Mouse (Mus musculus): Measurements from ENCODE around the gene Nmrk1.

Gene Nmrk1

DNA sequence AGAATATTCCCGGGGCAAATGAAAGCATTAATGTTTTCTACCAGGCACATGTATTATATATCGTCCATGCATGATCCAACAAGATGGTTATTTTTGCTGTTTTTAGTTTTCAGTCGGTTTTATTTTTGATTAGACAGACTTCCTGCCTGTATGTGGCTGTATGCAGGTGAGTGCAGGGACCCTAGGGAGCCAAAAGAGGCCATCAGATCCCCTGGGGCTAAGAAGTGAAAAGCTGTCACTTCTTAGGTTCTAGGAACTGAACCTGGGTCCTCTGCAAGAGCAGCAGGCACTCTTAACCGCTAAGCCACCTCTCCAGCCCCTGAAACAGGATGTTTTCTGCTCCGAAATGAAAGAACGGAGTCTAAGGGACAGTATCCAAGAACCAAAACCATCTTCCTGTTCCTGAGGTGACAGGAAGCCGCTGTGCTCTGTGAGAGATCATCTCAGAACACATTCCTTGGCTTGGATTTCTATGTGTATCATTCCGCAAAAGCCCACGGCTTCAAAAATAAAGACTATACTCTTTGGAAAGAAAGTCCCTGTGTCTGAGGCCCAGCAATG lies 16.0 kb upstream of the Nmrk1 start:
- in situ Hi-C loops (cut with MboI; ENCODE audit: low sequenced_read_pairs): no loop called here

DNA sequence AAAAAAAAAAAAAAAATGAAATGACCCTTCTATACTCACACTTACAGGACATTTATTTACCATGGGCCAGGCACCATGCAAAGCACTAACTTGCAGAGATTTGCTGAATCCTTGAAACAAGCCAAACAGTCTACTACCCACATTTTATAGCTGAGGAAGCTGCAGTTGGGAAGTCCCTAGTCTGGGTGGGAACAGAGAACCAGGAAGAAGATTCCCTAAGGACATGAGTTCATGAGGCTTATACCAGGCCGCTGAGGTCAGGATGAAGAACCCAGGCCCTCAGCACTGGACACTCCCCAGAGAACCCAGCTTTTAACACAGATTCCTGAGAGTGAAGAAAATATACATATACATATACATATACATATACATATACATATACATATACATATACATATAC lies 14.2 kb upstream of the Nmrk1 start:
- in situ Hi-C loops (cut with MboI; ENCODE audit: low sequenced_read_pairs): no loop called here

DNA sequence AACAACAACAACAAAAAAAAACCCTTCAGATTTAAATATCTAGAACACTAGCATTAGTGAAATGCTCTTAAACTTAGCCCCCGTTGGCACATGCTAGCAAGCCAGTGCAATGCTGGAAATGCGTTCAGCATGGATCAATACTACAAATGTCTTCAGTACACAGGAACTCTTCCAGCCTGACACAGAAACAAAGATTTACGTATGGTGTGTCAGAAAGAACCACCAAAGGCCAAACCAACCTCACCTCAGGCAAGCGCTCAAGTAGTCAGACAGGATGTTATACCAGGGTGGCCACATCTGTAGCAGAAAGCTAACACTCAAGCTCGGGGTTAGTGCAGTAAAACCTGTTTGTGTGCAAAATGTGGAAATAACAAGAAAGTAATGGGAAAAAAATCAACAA lies 12.7 kb upstream of the Nmrk1 start:
- in situ Hi-C loops (cut with MboI; ENCODE audit: low sequenced_read_pairs): no loop called here

DNA sequence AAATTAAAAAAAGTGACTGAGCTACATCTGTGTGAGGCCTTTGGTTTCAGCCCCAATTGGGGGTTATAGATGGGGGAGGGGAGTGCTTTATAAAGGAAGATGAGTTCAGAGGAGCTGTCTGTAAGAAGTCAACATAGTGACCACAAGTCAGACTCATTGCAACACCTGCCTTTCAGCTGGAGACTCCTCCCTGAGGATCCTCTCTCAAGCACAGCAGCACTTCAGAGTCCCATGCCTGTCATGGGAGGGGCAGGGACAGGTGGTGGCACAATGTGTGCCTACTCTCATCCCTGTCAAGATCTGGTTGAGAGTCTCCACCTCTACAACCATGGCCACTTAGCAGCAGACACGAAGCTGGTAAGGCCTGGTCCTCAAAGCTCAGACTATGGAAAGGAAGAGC lies 12.1 kb upstream of the Nmrk1 start:
- in situ Hi-C loops (cut with MboI; ENCODE audit: low sequenced_read_pairs): no loop called here

DNA sequence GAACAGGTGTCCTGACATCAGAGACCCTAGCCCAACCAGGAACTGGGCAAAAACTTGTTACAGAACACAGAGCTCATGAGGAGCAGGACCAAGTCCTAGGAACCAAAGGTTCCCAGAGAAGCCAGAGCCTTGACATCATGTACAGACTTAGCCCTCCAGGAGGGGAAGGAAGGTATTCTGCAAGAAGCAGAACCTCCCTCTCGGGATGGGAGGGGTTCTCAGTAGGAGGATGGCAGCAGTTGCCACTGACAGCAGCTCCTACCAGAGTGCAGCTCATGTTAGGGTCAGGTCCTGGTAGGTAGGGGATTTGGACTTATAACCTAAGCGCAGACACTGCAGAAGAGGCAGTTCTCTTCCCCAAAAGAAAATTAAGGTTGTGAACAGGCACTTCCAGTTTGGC lies 7.9 kb upstream of the Nmrk1 start:
- in situ Hi-C loops (cut with MboI; ENCODE audit: low sequenced_read_pairs): no loop called here

DNA sequence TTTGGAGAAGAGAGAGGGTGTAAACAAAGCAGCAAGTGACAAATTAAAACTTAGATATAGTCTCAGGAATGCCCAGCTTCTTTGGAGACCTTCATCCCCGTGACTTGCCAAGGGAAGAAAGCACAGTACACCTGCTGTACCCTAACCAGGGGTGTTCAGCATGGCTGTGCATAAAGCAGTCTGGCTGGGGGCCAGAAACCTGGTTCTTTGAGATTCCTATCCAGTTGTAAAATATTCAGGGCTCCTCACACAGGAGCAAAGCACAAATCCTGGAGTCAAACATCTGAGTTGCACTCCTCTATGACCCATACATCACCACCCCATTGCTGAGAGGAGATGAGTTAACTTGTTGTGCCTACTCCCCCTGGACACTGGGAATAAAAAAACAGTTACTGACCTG lies 2.2 kb upstream of the Nmrk1 start:
- in situ Hi-C loops (cut with MboI; ENCODE audit: low sequenced_read_pairs): no loop called here

DNA sequence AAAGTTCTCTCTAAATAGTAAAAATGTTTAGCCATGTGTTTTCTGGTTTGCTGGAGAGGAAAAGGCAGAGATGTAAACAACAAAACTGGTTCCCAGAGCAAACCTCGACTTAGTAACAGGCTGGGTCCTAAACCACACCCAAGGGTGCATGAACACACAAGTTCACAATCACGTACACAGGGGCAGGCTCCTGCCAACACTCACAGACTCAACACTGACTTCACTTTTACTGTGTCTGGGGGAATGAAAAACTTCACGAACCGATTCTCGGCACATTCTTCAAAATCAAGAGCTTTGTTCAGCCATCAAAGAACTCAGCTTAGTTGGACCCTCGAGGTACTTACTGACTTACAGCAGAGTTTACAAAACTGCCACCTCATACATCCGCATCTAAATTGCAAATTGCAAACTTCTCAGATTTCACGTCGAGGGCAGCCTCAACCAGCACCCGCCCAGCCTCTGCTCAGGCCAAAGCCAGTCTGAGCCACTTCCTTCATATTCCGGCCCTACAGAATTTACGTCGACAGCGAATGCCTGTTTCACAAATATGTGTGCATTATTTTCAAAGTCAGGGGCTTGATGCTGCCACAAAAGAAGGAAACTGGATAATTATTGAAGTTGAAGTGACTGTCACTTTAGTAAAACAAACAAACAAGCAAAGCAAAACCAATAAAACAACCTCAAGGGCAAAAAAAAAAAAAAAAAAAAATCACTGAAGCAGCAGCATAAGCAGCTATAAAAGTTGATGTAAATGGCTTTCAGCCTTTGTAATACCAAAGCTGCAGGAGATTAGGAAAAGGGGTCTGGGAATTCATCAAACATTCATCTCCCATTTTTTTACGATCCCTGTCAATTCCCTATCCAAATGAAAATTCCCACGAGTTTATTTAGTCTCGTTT lies 1.3 kb upstream of the Nmrk1 start:
- in situ Hi-C loops (cut with MboI; ENCODE audit: low sequenced_read_pairs): no loop called here

DNA sequence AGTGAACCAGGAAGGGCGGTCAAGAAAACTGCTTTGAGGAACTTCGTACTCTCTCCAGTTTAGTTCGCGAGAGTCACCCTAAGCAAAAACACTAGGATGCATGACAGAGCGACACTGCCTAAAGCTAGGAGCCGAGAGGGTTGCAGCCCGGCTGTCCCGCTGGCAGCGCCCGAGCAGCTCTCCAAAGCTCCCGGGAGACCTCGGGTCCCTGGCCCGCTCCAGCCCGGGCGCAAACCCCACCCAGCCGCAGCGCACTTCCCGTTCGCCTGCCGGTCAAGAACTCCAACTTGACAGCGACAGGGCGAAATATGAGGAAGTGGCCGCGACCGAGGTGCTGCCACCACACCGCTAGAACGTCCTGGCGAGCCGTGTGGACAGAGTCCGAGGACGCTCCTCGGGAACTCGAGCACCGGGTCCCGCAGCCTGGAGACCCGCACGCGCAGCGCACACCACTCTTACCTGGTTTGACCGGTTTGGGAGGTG lies 548 bp upstream of the Nmrk1 start:
- in situ Hi-C loops (cut with MboI; ENCODE audit: low sequenced_read_pairs): no loop called here

DNA sequence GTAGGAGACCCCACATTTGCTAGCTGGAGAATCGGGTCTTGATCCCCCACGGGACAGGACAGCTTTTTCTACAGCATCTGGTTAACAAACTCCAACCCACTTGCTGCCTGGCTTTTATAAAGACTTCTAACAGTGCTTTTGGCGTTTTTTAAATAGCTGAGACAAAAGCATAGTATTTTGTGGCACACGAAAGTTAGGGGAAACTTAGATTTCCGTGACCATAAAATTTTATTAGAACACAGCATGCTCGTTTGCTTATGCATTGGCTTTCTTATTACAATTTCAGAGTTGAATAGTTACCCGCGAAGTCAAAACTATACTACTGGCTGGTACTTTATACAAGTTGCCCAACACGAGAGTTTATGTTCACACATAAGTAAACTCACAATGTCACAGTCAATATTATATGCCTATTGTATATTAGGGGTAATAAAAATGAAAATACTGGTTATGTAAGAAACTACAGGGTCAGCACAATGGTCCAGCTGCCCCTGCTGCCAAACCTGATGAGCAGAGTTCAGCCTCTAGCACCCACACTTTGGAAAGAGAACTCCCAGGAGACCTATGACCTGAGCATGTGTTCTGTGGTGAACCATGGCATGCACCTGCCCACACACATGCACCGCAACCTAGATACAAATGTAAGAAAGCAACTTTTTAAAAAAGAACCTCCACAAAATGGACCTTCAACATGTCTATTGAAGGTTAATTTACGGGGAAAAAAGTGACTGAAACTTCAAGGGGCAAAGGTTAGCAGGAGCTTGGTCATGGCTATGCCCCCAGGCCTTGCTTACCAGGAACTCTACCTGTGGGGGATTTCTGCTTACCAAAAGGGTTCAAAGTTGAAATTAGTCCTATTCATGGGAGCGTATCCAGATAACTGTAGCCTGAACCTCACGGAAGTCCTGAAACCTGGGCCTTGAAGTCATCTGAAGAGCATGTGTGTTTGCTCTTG lies 758 bp downstream of the Nmrk1 start:
- in situ Hi-C loops (cut with MboI; ENCODE audit: low sequenced_read_pairs): no loop called here

DNA sequence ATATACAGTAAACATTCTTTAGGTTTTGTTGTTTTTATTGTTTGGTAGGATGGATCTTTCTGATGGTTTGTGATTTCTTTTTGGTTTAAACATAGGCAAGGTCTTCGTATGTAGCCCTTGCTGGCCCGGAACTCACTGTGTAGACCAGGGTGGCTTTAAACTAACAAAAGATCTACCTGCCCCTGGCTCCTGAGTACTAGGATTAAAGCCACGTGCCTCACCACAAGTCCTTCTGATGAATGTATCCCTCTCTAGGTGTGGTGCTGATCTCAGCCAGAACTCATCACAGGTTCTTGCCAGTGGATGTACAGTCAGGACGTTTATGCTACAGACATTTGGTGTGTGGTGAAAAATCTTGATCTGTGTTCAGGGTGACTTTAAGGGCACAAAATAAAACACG lies 6.2 kb downstream of the Nmrk1 start:
- in situ Hi-C loops (cut with MboI; ENCODE audit: low sequenced_read_pairs): no loop called here

DNA sequence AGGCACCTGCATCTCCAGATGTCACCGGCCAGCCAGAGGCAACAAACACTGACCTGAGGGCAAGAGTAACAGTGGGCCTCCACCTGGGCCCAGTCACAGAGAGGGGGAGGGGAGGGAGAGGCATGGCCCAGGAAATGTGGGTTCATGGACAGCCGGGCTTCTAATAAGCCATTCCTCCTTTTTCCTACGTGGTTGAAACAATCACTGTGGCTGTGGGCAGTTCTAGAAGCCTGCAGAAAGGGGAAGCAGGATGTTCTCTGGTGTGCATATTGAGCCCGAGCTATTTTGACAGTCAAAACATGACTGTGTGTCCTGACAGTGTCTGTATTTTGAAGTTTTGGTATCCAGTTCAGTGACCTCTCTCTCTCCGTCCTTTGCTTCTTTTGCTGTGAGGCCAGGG lies 7.2 kb downstream of the Nmrk1 start:
- in situ Hi-C loops (cut with MboI; ENCODE audit: low sequenced_read_pairs): no loop called here

DNA sequence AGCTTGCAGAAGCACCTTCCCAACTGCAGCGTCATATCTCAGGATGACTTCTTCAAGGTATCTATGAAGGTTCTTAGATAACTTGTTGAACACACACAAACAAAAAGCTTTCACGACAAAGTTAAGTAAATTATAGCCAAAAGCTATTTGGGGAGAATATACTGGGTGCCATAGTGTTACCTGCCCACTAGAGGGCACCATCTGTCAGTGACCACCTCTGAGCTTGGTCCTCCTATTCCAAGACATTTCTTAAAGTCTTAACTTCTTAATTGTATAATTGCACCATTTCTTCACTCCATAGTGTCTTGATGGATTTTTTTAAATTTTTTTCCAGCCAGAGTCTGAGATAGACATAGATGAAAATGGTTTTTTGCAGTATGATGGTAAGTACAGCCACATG lies 7.8 kb downstream of the Nmrk1 start:
- in situ Hi-C loops (cut with MboI; ENCODE audit: low sequenced_read_pairs): no loop called here

DNA sequence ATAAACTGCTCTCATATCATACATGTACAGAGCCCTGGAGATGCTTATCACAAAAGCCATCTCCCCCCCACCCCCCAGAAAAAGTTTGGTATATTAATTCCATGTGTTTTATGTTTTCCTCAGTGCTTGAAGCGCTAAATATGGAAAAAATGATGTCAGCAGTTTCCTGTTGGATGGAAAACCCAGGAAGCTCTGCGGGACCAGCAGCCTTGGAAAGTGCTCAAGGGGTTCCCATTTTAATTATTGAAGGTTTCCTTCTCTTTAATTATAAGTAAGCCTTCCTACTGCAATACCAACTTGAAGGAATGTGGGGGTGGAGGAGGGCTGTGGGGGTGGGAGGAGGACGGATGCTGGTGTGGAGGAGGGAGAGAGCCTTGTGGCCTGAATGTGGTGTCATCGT lies 9.3 kb downstream of the Nmrk1 start:
- in situ Hi-C loops (cut with MboI; ENCODE audit: low sequenced_read_pairs): no loop called here

DNA sequence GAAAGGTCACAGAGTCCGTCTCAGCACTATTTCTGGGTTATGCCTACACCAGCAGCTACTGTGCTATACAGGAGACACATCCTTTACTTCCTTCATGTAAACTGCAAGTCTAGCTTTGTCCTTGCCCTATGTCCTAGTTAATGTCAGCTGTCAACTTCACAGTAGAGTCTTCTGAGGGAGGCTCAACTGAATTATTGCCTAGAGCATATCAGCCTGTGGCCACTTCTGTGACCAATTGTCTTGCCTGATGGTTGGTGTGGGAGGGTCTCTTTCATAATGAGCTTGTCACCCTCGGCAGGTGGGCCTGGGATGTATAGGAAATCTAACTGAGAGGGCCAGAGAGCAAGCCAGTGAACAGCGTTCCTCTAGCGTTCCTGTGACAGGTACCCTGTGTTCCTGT lies 11.7 kb downstream of the Nmrk1 start:
- in situ Hi-C loops (cut with MboI; ENCODE audit: low sequenced_read_pairs): no loop called here

DNA sequence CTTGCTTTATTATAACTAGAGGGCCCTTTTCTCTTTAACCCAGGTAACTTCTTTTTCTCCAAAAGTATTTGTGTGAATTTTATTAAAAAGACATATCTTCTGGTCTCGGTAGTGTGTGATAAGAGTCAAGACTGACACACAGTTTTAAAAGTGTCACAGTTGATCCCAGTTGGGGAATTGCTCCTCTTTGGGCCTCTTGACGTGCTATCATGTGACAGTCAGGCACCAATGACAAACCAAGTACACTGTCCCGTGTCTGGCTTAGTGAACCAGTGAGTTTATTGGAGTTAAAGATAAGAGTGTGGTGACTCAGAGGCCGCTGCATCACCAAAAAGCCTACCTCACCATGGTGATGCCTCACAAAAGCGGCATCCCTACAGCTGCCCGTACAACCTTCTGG lies 12.3 kb downstream of the Nmrk1 start:
- in situ Hi-C loops (cut with MboI; ENCODE audit: low sequenced_read_pairs): no loop called here

DNA sequence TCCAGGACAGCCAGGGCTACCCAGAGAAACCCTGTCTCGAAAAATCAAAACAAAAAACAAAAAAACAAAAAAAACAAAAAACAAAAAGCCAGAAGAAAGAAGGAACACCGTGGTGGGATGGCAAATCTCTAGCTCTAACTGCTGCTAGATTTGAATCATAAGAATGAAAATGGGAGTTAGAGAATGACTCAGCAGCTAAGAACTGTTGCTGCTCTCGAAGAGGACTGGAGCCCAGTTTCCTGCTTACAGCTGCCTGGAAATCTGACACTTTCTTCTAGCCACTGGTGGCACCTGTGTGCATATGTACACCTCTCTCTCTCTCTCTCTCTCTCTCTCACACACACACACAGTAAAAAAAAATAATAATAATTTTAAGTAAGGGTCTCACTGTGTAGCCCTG lies 14.6 kb downstream of the Nmrk1 start:
- in situ Hi-C loops (cut with MboI; ENCODE audit: low sequenced_read_pairs): no loop called here

DNA sequence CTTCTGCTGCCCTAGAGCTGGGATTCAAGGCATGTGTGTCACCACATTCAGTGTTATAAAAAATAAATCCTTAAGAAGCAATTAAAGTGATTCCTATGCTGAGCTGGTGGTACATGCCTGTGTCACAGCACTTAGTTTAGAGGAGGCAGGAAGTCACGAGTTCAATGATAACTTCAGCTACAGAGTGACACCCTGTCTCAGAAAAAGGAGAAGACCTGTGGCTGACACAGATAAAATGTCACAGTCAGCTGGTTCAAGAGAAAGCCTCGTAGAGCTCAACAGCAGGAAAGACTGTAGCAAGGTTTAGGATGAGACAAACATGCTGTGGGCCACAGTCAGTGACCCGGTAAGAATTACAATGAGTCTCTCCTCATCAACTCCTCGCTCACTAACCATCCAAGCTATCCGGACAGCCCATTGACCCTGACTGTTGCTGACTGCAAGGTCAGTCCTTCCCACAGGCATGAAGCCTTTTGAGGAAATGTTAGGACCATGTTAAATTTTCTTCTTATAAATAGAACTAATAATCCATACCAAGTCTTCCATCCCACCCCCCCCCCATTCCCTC lies 15.2 kb downstream of the Nmrk1 start:
- in situ Hi-C loops (cut with MboI; ENCODE audit: low sequenced_read_pairs): no loop called here

DNA sequence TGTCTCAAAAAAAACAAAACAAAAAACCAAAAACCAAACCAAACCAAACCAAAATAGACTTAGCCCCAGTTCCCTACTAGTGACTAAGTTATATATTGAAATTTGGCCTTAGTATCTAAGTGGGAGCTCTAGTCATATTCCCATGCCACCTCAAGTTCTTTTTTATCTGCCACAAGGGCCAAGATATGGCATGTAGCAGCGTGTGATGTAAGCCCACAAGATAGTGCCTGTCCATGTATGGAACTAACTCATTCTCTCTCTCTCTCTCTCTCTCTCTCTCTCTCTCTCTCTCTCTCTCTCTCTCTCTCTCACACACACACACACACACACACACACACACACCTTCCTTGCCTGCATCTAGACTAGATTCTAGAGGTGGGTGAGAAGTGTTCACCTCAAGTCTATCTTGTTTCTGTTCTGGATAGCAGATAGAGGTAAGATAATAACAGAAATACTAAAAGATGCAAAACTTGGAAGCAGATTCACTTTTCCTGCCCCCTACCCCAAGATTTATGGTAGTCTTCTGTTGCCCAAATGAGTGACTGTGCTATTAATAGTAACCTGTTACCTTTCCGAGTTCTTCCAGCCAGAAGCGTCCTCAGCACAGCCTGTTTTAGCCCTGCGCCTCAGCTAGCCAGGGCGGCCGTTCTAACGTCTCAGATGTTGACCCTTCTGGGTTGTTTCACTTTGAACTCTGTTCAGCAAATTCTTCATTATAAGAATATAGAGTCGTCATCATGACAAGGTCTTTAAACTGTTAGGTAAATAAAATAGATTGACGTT lies 16.2 kb downstream of the Nmrk1 start:
- in situ Hi-C loops (cut with MboI; ENCODE audit: low sequenced_read_pairs): no loop called here

DNA sequence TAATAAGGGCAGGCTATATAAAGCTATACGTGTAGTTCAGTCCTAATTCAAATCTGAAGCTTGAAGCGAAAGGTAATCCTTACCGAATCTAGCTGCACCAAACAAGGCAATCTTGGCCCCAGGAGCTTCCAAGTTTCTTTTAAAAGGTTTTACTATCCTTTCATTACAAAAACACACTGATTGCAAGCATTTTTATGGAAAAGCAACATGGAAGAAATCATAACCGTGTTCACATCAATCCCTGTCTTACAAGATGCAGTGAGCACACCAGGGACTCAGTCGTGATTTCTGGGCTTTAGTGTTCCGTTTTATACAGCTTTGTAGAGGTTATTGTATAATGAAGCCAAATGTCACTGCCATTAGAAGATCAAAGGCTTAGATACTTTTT lies 16.8 kb downstream of the Nmrk1 start:
- in situ Hi-C loops (cut with MboI; ENCODE audit: low sequenced_read_pairs): no loop called here

DNA sequence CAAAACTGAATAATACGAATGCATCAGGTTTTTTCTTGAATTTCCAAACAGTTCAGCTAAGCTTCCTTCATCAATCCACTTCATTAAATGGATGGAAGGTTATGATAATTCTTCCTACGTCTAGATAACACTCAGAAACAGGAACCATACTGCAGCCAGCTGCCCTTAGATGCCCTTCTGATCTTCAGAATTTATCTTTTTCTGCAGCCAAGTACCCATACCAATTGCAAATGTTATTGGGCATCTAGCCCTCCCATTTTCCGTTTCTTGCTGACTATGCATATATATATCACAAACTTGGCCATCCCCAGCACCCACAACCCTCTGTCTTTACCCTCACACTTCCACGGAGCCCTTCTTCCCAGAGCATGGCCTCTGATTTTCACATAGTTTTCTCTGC lies 18.2 kb downstream of the Nmrk1 start:
- in situ Hi-C loops (cut with MboI; ENCODE audit: low sequenced_read_pairs): no loop called here

All from CH12F3 (cell line).